Mouse (Mus musculus) adrenal gland, adult 18-20 months (tissue): ENCODE measurements at regions not wholly inside any gene's neighbourhood (a gene's known extent, or its start where the extent isn't known, plus 50 kb on each side); places are given as distances from the start of the nearest gene placed in this dataset.
A peak's percentile ranks its signal among the peaks of the same experiment; 100 is the strongest.

Experiments used
- DNase-seq, 2 experiments: peaks; one replicate each; pipeline ENCODE4 v3.0.0; 2021 to 2022; ENCODE audit warnings: low spot score in 2 of 2

GRCm38 (mm10) chr6:100052406-100052805 lies 234.9 kb downstream of the Rybp start:
- DNase-seq: no peak

DNA sequence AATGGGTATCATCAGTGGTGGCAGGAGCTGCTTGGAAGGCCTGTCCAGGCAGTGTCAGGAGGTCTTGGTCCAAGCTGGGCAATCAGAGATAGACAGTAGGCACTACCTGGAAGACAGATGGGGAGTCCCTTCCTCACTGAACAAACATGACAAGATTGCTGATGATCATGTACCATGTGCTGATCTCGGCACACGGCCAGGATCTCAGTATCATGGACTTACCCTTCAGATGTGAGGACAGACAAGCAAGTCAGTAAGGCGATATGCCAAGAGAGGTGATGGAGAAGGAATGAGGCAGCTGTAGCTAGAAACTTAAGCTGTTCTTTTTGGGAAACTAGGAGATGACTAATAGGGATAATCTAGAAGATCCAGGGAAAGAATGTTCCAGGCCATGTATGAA lies 238.2 kb downstream of the Rybp start:
- DNase-seq: no peak

- no peak for DNase-seq
Measured at GRCm38 (mm10) chr6:100046186-100046990, 240.9 kb downstream of the Rybp start.

DNA sequence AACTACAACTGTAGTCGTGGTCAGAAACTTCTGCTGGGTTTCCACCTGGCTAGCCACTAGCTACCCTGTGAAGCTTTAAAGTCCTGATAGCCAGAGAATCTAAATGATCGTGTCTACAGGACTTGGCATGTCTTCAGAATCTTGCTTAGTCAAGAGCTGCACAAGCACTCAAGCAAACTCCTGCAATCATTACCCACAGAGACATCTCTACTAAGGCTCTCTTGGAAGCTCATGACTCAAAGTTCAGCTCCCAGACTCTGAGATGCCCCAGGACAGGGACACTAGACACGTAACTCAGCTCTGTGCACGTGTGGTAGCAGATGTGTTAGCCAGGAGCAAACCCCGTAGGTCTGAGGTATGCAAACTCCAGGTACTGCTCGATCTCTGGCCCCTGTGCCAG lies 242.2 kb downstream of the Rybp start:
- DNase-seq: no peak

DNA sequence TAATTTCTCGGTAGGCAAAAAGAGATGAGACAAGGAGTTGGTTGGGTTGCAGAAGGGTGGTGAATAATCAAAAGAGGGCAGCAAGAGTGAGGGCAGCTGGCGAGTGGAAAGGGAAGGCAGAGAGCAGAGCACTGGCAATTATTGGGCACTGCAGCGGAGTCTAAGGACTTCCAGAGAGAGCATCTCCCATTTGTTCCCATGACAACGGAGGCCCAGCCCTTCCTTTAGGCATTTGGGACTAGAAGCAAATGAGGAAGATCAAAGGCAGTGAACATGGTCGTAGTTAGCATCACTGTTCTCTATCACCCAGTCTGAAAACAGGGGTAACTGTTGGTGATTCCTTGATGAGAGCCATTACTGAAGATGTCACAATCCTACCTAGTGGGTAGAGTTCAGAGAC lies 246.1 kb downstream of the Rybp start:
- DNase-seq: no peak

- no peak for DNase-seq
Measured at GRCm38 (mm10) chr6:100040459-100040984, 246.8 kb downstream of the Rybp start.

- DNase-seq: no peak
Measured at GRCm38 (mm10) chr6:100032701-100033100, 254.6 kb downstream of the Rybp start.

- DNase-seq: no peak
Measured at GRCm38 (mm10) chr6:100030522-100030921, 256.8 kb downstream of the Rybp start.

DNA sequence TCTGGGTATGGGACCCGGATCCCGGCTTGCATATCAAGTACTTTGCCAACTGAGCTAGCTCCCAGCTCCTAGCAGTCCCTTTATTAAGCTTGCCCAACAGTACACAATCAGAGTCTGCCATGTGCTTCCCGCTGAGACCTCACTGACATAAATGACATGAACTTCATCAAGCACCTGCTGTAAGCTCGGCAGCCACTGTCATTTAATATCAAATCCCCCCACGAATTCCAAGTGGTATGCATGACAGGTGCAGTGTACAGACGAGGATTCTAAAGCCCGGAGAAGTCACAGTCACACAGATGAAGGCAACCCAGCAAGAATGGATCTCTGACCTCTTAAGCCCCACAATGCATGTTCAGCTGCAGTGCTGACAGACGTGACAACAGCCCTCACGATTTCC lies 257.3 kb downstream of the Rybp start:
- DNase-seq: no peak

DNA sequence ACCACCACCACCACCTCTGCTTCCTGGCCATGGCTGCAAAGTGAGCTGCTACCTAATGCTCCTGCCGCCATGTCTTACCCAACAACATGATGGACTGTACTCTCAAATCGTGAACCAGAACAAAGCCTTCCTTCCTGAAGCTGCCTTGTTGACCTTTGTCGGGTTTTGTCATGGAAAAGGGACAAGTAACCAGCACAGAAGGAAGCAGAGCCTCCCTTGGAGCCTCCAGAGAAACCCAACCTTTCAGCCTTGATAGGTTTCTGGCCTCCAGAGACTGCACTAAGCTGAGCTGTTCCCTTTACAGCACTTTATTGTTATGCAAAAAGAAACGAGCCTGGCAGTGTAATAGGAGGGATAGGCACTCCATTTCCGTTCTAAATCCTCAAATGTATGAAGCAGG lies 259.8 kb downstream of the Rybp start:
- DNase-seq: no peak

DNA sequence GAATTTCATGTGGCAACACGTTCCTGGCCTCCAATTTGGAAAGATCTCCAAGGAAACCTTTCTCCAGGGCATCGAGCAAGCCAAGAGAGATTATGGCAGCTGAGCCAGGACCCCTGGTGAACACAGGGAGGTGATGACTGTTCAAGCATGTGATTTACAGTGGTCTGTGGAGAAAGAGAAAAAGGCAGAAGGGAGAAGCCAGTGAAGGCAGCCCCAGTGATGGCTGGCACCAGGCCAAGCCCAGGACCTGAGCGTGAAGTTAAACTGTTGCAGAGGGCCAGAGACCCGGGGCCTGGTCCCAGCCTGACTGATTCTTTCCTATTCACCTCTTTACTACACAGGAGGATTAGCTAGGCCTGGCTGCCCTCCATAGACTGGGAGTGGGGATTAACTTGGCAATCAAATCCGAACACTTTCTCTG lies 261.7 kb downstream of the Rybp start:
- DNase-seq: no peak

DNA sequence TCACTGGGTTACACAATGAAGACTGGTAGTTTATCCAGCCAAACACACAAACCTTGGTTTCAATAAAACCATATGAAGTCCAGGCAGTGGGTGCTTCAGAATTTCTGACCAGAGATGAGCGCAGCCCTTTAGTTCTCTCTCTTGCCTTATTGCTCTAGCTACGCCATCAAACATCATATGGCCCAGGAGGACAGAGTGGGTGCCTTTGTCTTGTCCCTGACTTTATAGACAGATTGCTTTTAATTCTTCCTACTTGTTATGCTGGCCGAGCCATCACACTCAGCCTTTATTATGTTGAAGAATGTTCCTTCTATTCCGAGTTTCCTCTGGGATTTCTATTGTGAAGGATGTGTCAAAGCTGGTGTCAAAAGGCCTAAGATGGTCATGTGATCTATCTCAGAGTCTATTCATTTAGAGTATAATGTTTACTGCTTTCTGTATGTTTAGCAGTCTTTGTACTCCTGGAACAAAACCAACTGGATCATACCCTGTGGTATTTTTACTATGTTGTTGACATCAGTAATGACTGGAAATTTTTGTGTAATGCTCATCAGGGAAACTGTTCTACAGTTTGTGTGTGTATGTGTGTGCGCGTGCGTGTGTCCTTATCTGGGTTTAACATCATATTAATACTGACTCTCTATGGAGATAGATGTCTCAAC lies 263.7 kb downstream of the Rybp start:
- no peak for DNase-seq

GRCm38 (mm10) chr6:100019016-100019415 lies 268.3 kb downstream of the Rybp start:
- no peak for DNase-seq

DNA sequence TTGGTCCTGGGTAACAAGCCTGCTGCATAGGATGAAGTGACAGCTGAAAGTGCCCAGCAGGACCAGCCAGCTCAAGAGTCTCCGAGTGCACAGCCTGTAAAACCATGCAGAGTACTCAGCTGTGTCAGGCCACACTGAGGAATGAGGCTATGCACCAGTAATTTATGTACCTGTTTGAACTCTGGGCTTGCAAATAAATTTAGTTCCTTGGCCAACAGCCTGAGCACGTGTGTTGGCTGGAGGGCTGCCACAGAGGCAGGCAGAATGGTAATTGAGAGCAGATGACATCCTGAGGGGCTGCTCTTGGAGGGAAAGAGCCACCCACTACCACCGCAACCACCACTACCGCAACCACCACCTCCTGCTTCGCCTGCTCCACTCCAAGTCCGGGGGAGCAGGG lies 273.3 kb downstream of the Rybp start:
- DNase-seq: peak in 1 of 2 experiments; percentile 19

DNA sequence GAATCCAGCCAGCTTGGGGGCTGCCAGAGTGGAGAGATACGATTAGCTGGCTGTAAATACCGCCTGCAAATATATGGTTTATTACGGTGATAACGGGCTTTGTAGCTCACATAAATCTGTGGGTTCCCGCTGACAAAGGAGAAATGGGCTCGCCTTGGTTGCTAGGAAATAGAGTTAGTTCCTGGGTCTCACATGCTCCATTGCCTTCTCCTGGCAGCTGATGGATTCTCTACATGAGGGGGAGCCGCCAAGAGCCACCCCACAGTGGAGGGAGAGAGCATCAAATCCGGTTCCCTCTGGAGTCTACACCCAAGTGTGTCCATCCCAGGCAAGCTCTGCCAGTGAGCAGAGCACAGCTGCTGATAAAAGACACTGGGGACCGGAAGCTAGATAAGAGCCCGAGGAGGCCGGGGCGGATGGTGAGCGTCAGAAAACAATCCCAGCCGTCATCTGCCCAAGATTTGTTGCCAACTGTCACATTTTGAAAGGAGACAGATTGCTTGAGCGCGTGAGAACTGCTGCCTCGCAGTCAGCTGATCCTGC lies 275.7 kb downstream of the Rybp start:
- peak; percentile 12 to 24 for DNase-seq

GRCm38 (mm10) chr6:100010954-100011481 lies 276.3 kb downstream of the Rybp start:
- no peak for DNase-seq

DNA sequence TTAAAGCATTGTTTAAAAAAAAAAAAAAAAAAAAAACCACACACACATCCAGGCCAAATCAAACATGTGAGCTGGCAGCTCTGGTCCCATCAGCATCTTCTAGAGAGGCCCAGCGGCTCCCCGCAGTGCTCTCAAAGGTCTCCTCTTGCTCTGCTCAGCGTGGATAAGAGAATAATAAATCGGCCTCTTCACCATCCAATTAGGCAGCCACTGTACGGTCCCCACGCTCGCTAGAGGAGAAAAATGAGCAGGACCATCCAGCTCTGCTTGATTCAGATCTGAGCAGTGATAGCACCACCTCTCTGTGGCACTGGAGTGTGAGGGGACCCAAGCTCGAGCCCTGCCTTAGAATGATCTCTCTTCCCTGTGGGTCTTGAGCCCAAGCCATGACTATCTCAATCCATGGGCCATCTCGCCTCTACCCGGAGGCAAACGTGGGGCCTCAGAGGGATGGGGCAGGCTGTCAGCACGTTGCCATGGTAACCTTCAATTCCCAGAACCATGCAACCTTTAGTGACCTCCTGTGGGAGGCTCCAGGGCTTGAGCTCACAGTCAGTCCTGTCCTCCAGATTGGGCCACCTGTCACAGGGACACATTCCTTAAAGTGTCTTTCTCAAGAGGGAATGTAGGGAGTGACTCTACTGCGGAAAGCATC lies 273.6 kb upstream of the Prok2 start:
- no peak for DNase-seq

DNA sequence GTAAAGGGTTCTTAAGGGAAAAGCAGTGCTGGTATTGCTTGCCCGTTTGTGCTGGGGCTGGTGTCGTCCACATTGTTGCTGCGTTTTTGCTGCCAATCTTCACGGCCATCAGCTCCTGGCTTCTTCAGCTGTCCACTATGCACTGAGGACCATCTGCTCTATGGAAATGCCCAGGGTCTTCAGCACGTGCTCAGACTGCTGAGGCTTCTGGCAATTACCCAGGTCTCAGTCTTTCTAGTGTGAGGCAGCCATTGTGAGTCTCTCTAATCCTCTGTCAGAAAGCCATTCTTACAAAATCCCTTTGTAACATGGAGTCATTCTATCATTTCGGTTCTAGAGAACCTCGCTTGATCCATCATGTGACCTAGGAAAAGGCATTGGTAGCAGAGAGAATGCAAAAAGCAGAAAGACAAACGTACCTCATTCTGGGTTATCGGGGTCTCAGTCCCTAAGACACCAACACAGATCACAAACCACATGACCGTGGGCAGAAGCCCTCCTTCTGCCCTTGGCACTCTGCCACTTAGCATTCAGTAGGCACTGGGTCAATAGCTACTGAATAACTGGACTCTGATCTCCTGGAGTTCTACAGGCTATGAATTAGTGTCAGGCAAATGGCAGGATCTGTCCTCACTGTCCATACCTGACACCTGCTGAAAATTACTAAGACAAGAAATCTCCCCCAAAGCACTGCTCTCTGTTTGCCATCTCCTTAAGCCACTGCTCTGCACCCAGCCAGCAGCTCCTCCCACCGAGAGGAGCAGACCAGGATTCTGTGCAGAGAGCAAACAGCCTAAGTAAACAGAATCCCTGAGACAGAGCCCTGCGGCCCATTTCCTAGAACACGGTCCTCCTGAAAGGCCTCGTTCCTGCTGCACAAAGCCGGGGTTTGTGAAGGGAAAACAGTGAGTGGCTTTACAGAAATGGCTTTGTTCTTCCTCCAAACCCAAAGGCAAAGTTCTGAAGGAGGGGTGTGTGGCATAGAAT lies 270.1 kb upstream of the Prok2 start:
- no peak for DNase-seq

GRCm38 (mm10) chr6:99994026-99994425 lies 267.8 kb upstream of the Prok2 start:
- no peak for DNase-seq

DNA sequence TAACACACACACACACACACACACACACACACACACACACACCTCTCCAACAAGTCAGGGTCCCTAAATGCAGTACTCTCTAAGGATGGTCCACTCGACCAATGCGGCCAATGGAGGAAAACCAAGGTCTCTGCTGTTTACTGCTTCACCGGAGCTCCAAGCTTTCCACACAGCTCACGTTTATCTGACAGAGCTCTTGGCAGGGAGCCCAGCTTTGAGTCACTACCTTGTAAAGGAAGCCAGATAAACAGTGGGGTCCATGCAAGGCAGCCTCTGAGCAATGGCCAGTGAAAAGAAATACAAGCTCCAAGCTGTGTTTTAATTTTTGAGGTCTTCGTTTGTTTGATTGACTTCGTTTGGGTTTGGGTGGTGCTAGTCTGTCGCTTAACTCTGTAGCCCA lies 264.9 kb upstream of the Prok2 start:
- peak; percentile 81 to 90 for DNase-seq
